Mouse (Mus musculus) hindbrain, embryonic 10.5 days (tissue): Measurements from ENCODE around the gene Babam2. TPM values are rescaled to one million over a fixed set of nuclear protein-coding genes. Genes with fewer than 3 reads are reported as not detected.

Source experiments
- DNase-seq: peaks from one replicate; pipeline ENCODE4 v3.0.0-alpha.2; 2017; ENCODE audit warnings: low spot score
- H3K27ac ChIP-seq: fragments of 300-500 bp; sonication (generic); 2 replicates; pipeline ENCODE4 v1.5.1; 2016; ENCODE audit warnings: mild to moderate bottlenecking, moderate library complexity
- H3K27me3 ChIP-seq: fragments of 300-500 bp; sonication (generic); 2 replicates; pipeline ENCODE4 v1.6.1; 2016; ENCODE audit warnings: mild to moderate bottlenecking; ENCODE audit not compliant: poor library complexity, insufficient read depth, severe bottlenecking
- H3K36me3 ChIP-seq: fragments of 300-500 bp; sonication (generic); 2 replicates; pipeline ENCODE4 v1.6.1; 2016; ENCODE audit warnings: mild to moderate bottlenecking, moderate library complexity
- H3K4me1 ChIP-seq: fragments of 300-500 bp; sonication (generic); replicated peaks from 2 replicates; pipeline ENCODE4 v1.6.1; 2016; ENCODE audit warnings: mild to moderate bottlenecking
- H3K4me3 ChIP-seq: fragments of 300-500 bp; sonication (generic); 2 replicates; pipeline ENCODE4 v1.5.1; 2016; ENCODE audit warnings: mild to moderate bottlenecking, moderate library complexity
- H3K9me3 ChIP-seq: fragments of 300-500 bp; sonication (generic); 2 replicates; pipeline ENCODE4 v1.6.1; 2016; ENCODE audit warnings: mild to moderate bottlenecking, moderate library complexity
- WGBS: fragments of 180-500 bp; shearing (Covaris S2); methylation state at CpG from one replicate; pipeline ENCODE4 v1.1.7; 2016; 5-methylcytosine and 5-hydroxymethylcytosine counted together
- polyA plus RNA-seq: library from polyadenylated mRNA; unstranded; fragments of >200 nt; fragmentation: Nextera tagmentation; extraction: Ambion mirVana; gene quantifications from 2 replicates; pipeline ENCODE4 v1.2.1, GENCODE M21; 2016

The Babam2 gene
- polyA plus RNA-seq, 1 experiment from 2014 or later = 36.8 TPM

GRCm38 (mm10) chr5:31982061-31982460, 284.6 kb downstream of the Babam2 start:
- Histone ChIP-seq H3K9me3 (no peaks in the 10 kb centered on the region), H3K27me3 (no peaks in the 10 kb centered on the region), H3K4me1 (no peaks in the 10 kb centered on the region), H3K27ac (no peak overlapping the region), H3K36me3 (no peaks in the 10 kb centered on the region), H3K4me3 (no peak overlapping the region)
- no peak for DNase-seq
- WGBS = 91% methylated on average over 5 of the region's 5 CpGs

GRCm38 (mm10) chr5:31983161-31983560, 285.7 kb downstream of the Babam2 start:
- H3K36me3 ChIP-seq = no peaks in the 10 kb centered on the region
- no peaks in the 10 kb centered on the region for H3K27me3 ChIP-seq
- H3K4me1 ChIP-seq = no peaks in the 10 kb centered on the region
- H3K4me3 ChIP-seq = no peak overlapping the region
- DNase-seq = no peak
- WGBS = 77% methylated on average over 7 of the region's 7 CpGs
- no peaks in the 10 kb centered on the region for H3K9me3 ChIP-seq
- no peak overlapping the region for H3K27ac ChIP-seq

- no peak overlapping the region for H3K4me3 ChIP-seq
- H3K27me3 ChIP-seq = no peaks in the 10 kb centered on the region
- no peaks in the 10 kb centered on the region for H3K9me3 ChIP-seq
- no peaks in the 10 kb centered on the region for H3K36me3 ChIP-seq
- no peak for DNase-seq
- 88% methylated on average over 2 of the region's 2 CpGs for WGBS
- no peak overlapping the region for H3K27ac ChIP-seq
- no peaks in the 10 kb centered on the region for H3K4me1 ChIP-seq
Measured at GRCm38 (mm10) chr5:31983817-31984368, 286.4 kb downstream of the Babam2 start.

GRCm38 (mm10) chr5:31984369-31984961, 287.0 kb downstream of the Babam2 start:
- 91% methylated on average over 13 of the region's 13 CpGs for WGBS
- Histone ChIP-seq H3K36me3 (no peaks in the 10 kb centered on the region), H3K9me3 (no peaks in the 10 kb centered on the region), H3K27ac (no peak overlapping the region), H3K4me1 (no peaks in the 10 kb centered on the region), H3K4me3 (no peak overlapping the region), H3K27me3 (no peaks in the 10 kb centered on the region)
- no peak for DNase-seq

- H3K36me3 ChIP-seq = no peaks in the 10 kb centered on the region
- 87% methylated on average over 2 of the region's 2 CpGs for WGBS
- no peaks in the 10 kb centered on the region for H3K27me3 ChIP-seq
- no peak for DNase-seq
- no peak overlapping the region for H3K27ac ChIP-seq
- H3K4me3 ChIP-seq = no peak overlapping the region
- no peaks in the 10 kb centered on the region for H3K9me3 ChIP-seq
- no peaks in the 10 kb centered on the region for H3K4me1 ChIP-seq
Measured at GRCm38 (mm10) chr5:31985021-31985420, 287.5 kb downstream of the Babam2 start.

GRCm38 (mm10) chr5:31987541-31988307, 290.2 kb downstream of the Babam2 start:
- Histone ChIP-seq H3K27ac (no peak overlapping the region), H3K36me3 (no peaks in the 10 kb centered on the region), H3K9me3 (no peaks in the 10 kb centered on the region), H3K27me3 (no peaks in the 10 kb centered on the region), H3K4me3 (no peak overlapping the region), H3K4me1 (no peaks in the 10 kb centered on the region)
- 92% methylated on average over 11 of the region's 11 CpGs for WGBS
- DNase-seq = no peak

- no peaks in the 10 kb centered on the region for H3K9me3 ChIP-seq
- H3K4me1 ChIP-seq = no peaks in the 10 kb centered on the region
- H3K27me3 ChIP-seq = no peaks in the 10 kb centered on the region
- H3K36me3 ChIP-seq = no peaks in the 10 kb centered on the region
- 84% methylated on average over 4 of the region's 4 CpGs for WGBS
- DNase-seq = no peak
- no peak overlapping the region for H3K27ac ChIP-seq
- no peak overlapping the region for H3K4me3 ChIP-seq
Measured at GRCm38 (mm10) chr5:31997189-31997954, 299.9 kb downstream of the Babam2 start.

GRCm38 (mm10) chr5:31998806-31999205, 301.3 kb downstream of the Babam2 start:
- no peaks in the 10 kb centered on the region for H3K27me3 ChIP-seq
- 85% methylated on average over 2 of the region's 2 CpGs for WGBS
- no peak overlapping the region for H3K27ac ChIP-seq

GRCm38 (mm10) chr5:32000076-32000475, 302.6 kb downstream of the Babam2 start:
- no peak overlapping the region for H3K4me3 ChIP-seq
- H3K9me3 ChIP-seq = no peaks in the 10 kb centered on the region
- no peak overlapping the region for H3K27ac ChIP-seq
- no peak for DNase-seq
- no peaks in the 10 kb centered on the region for H3K36me3 ChIP-seq
- WGBS = 73% methylated on average over 3 of the region's 3 CpGs
- H3K27me3 ChIP-seq = no peaks in the 10 kb centered on the region
- no peaks in the 10 kb centered on the region for H3K4me1 ChIP-seq

More at GRCm38 (mm10) chr5:31998806-31999205, 301.3 kb downstream of the Babam2 start:
- Histone ChIP-seq H3K9me3 (no peaks in the 10 kb centered on the region), H3K4me1 (no peaks in the 10 kb centered on the region), H3K36me3 (no peaks in the 10 kb centered on the region), H3K4me3 (no peak overlapping the region)
- DNase-seq = no peak

GRCm38 (mm10) chr5:32001266-32001665, 303.8 kb downstream of the Babam2 start:
- WGBS = 86% methylated on average over 9 of the region's 9 CpGs
- no peaks in the 10 kb centered on the region for H3K36me3 ChIP-seq
- H3K4me1 ChIP-seq = no peaks in the 10 kb centered on the region
- H3K9me3 ChIP-seq = no peaks in the 10 kb centered on the region
- no peak for DNase-seq
- H3K27me3 ChIP-seq = no peaks in the 10 kb centered on the region
- no peak overlapping the region for H3K27ac ChIP-seq
- H3K4me3 ChIP-seq = no peak overlapping the region

GRCm38 (mm10) chr5:32001771-32002170, 304.3 kb downstream of the Babam2 start:
- Histone ChIP-seq H3K27me3 (no peaks in the 10 kb centered on the region), H3K9me3 (no peaks in the 10 kb centered on the region), H3K4me3 (no peak overlapping the region), H3K36me3 (no peaks in the 10 kb centered on the region), H3K27ac (no peak overlapping the region), H3K4me1 (no peaks in the 10 kb centered on the region)
- WGBS = 70% methylated on average over 3 of the region's 3 CpGs
- DNase-seq = no peak

GRCm38 (mm10) chr5:32008401-32008800, 310.9 kb downstream of the Babam2 start:
- no peak overlapping the region for H3K27ac ChIP-seq
- 0 out of 2 replicates have a peak, but pooled peaks cover 3% of the 10 kb centered on the region for H3K36me3 ChIP-seq
- no peaks in the 10 kb centered on the region for H3K27me3 ChIP-seq
- 85% methylated on average over 3 of the region's 3 CpGs for WGBS
- no peak for DNase-seq
- H3K9me3 ChIP-seq = no peaks in the 10 kb centered on the region
- no peaks in the 10 kb centered on the region for H3K4me1 ChIP-seq
- H3K4me3 ChIP-seq = no peak overlapping the region

GRCm38 (mm10) chr5:32010056-32010455, 312.6 kb downstream of the Babam2 start:
- Histone ChIP-seq H3K4me3 (no peak overlapping the region), H3K27me3 (no peaks in the 10 kb centered on the region), H3K36me3 (0 out of 2 replicates have a peak, but pooled peaks cover 3% of the 10 kb centered on the region), H3K9me3 (no peaks in the 10 kb centered on the region), H3K4me1 (no peaks in the 10 kb centered on the region), H3K27ac (no peak overlapping the region)
- 87% methylated on average over 4 of the region's 4 CpGs for WGBS
- DNase-seq = no peak
